ENCODE assay signal across 21 mouse cellular contexts in the genomic region with DNA sequence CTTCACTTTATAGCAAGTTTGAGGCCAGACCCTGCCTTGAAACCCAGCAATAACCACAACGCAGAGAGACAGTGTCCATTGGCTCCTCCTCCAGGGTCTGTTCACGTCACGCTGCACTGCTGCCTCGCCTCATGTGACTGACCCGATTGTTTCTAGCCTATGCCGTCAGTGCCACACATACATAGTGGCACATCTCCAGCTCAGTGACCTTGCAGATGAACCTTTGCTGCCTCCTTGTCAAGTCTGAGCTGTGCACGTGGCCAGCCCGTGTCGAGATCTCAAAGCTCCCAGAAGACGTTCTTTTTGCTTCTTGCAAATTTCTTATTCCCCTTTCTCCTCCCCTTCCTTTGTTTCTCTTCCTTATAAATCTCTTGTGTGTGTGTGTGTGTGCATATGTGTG. TPM values are rescaled to one million over a fixed set of nuclear protein-coding genes. Genes with fewer than 3 reads are reported as not detected.
DNase-seq lines count a peak whose midpoint lies in the region; ATAC-seq and TF ChIP-seq lines count a peak whose summit lies in the region.
"Had no signal": no experiment of that assay in that cellular context is flagged by ENCODE, and none has a peak within 500 bp of the region (broad histone marks: within the 10 kb centered on the region; RNA-seq: fewer than 3 reads in every experiment).

No protein-coding gene starts in this region.

- no peak overlapping the region for H3K9ac ChIP-seq in heart, postnatal 0 days (replicated peaks; ENCODE audit: low read depth, low read length)
- no peak overlapping the region for H3K9ac ChIP-seq in kidney, embryonic 16.5 days (replicated peaks; ENCODE audit: low read length)
- H3K9ac ChIP-seq: embryonic facial prominence, embryonic 12.5 days; midbrain, embryonic 15.5 days had no signal

- peak; percentile 90 for ATAC-seq in heart, postnatal 0 days (ENCODE audit: insufficient read depth, low read depth)
- ATAC-seq in kidney, embryonic 16.5 days (ENCODE audit: low FRiP score, low TSS enrichment): no peak
- ATAC-seq: forebrain, embryonic 14.5 days; midbrain, embryonic 15.5 days had no signal

- no peaks in the 10 kb centered on the region for H3K27me3 ChIP-seq in heart, postnatal 0 days (ENCODE audit: control insufficient read depth, insufficient read depth, low read length)
- H3K27me3 ChIP-seq in heart, embryonic 10.5 days (ENCODE audit: insufficient read depth, poor library complexity, severe bottlenecking): no peaks in the 10 kb centered on the region
- H3K27me3 ChIP-seq in kidney, embryonic 16.5 days (ENCODE audit: insufficient read depth, low read length): no peaks in the 10 kb centered on the region
- H3K27me3 ChIP-seq: embryonic facial prominence, embryonic 12.5 days; midbrain, embryonic 15.5 days had no signal

- no peaks in the 10 kb centered on the region for H3K4me1 ChIP-seq in heart, postnatal 0 days (ENCODE audit: control insufficient read depth, insufficient read depth)
- H3K4me1 ChIP-seq in heart, embryonic 10.5 days: no peaks in the 10 kb centered on the region
- H3K4me1 ChIP-seq in kidney, embryonic 16.5 days (ENCODE audit: insufficient read depth, low read length): peaks cover 8% of the 10 kb centered on the region; the same call in 1 of the 2 replicates
- H3K4me1 ChIP-seq: midbrain, embryonic 15.5 days had no signal

- no peak overlapping the region for H3K4me3 ChIP-seq in heart, postnatal 0 days (ENCODE audit: low read depth, low read length)
- H3K4me3 ChIP-seq in heart, embryonic 10.5 days: no peak overlapping the region
- no peak overlapping the region for H3K4me3 ChIP-seq in kidney, embryonic 16.5 days (ENCODE audit: low read length)
- H3K4me3 ChIP-seq in layer of hippocampus, adult 2 months: no peak overlapping the region
- H3K4me3 ChIP-seq: embryonic facial prominence, embryonic 12.5 days; left cerebral cortex, adult 2 months; limb, embryonic 10.5 days; midbrain, embryonic 15.5 days had no signal

- H3K4me2 ChIP-seq in heart, postnatal 0 days (ENCODE audit: low read depth, low read length): no peak overlapping the region
- no peak overlapping the region for H3K4me2 ChIP-seq in kidney, embryonic 16.5 days (replicated peaks; ENCODE audit: low read depth, low read length)
- H3K4me2 ChIP-seq: embryonic facial prominence, embryonic 12.5 days; midbrain, embryonic 15.5 days had no signal

- TF ChIP-seq CTCF in heart, postnatal 0 days (IDR thresholded peaks at IDR 0.05; ENCODE audit: low read depth): no peak
- TF ChIP-seq CTCF in layer of hippocampus, adult 2 months (conservative IDR thresholded peaks at IDR 0.05): no peak

- no peaks in the 10 kb centered on the region for H3K9me3 ChIP-seq in heart, postnatal 0 days (replicated peaks; ENCODE audit: control insufficient read depth, low read length)
- H3K9me3 ChIP-seq in heart, embryonic 10.5 days: no peaks in the 10 kb centered on the region
- 0 out of 2 replicates have a peak, but pooled peaks cover 3% of the 10 kb centered on the region for H3K9me3 ChIP-seq in kidney, embryonic 16.5 days (ENCODE audit: low read length)
- H3K9me3 ChIP-seq: embryonic facial prominence, embryonic 12.5 days; limb, embryonic 10.5 days; midbrain, embryonic 15.5 days had no signal

- DNase-seq in heart, postnatal 0 days (ENCODE audit: low spot score): peak; percentile 70
- DNase-seq in heart, embryonic 10.5 days (ENCODE audit: low spot score): no peak
- DNase-seq in kidney, postnatal 25 days: peak; percentile 26 to 51
- peak; percentile 75 for DNase-seq in adrenal gland, postnatal 14 days
- DNase-seq in layer of hippocampus, adult 2 months (ENCODE audit: low spot score in 2 of 2): no peak
- no peak for DNase-seq in frontal cortex, postnatal 14 days (ENCODE audit: low spot score in 2 of 2)
- DNase-seq: cerebellum, adult 11 months; cerebellum, postnatal 10 days; gastrocnemius, postnatal 36 days; layer of hippocampus, adult 9-11 months; lung, adult 18-20 months; lung, postnatal 14 days; right cerebral cortex, postnatal 4 days; thymus, adult 2 months had no signal

- no peak overlapping the region; the same call in 1 of the 2 replicates for H3K27ac ChIP-seq in heart, postnatal 0 days (ENCODE audit: low read depth)
- no peak overlapping the region for H3K27ac ChIP-seq in heart, embryonic 10.5 days
- no peak overlapping the region for H3K27ac ChIP-seq in kidney, embryonic 16.5 days (ENCODE audit: low read length)
- H3K27ac ChIP-seq in layer of hippocampus, adult 2 months: no peak overlapping the region
- H3K27ac ChIP-seq: embryonic facial prominence, embryonic 12.5 days; kidney, postnatal 0 days; left cerebral cortex, adult 2 months; limb, embryonic 10.5 days; midbrain, embryonic 15.5 days had no signal

- 37% methylated on average over 10 of the region's 10 CpGs for WGBS in heart, postnatal 0 days
- 75% methylated on average over 10 of the region's 10 CpGs for WGBS in heart, embryonic 10.5 days
- 49% methylated on average over 10 of the region's 10 CpGs for WGBS in kidney, embryonic 16.5 days

- no peak for TF ChIP-seq EP300 in heart, postnatal 0 days (IDR thresholded peaks at IDR 0.05; ENCODE audit: low read depth)

- H3K36me3 ChIP-seq in heart, postnatal 0 days (replicated peaks; ENCODE audit: control insufficient read depth, insufficient read depth, low read length): no peaks in the 10 kb centered on the region
- H3K36me3 ChIP-seq in heart, embryonic 10.5 days: no peaks in the 10 kb centered on the region
- H3K36me3 ChIP-seq in kidney, embryonic 16.5 days (ENCODE audit: insufficient read depth, low read length): no peaks in the 10 kb centered on the region
- H3K36me3 ChIP-seq: embryonic facial prominence, embryonic 12.5 days; limb, embryonic 10.5 days; midbrain, embryonic 15.5 days had no signal

RNA-seq across cellular contexts. Expression of a gene that starts 20.2 kb away (rescaled TPM):
- 84.1 and 115 TPM in 2 replicates for total RNA-seq in heart, postnatal 0 days (2014; rRNA removed; ENCODE audit: low replicate concordance)
- 42.8 and 45.2 TPM in 2 replicates for polyA plus RNA-seq in heart, postnatal 0 days (2015; fragmentation: Nextera tagmentation; extraction: Ambion mirVana)
- 30.9 and 33.1 TPM in 2 replicates for polyA plus RNA-seq in heart, embryonic 10.5 days (2016; fragmentation: Nextera tagmentation; extraction: Ambion mirVana)
- 79.2 and 81.3 TPM in 2 replicates for polyA plus RNA-seq in kidney, embryonic 16.5 days (2015; fragmentation: Nextera tagmentation; extraction: Ambion mirVana)
- total RNA-seq in adrenal gland, postnatal 14 days (2021): 139 and 144 TPM in 2 replicates
- total RNA-seq in layer of hippocampus, adult 2 months (2021): 10 to 100 TPM; 43.7 to 46.1 TPM

Comparison
In these comparisons a context has a peak if more than half of its experiments do, and no peak if none do; other contexts are left out.
1. DNase-seq: peak in heart, postnatal 0 days (single experiment), kidney, postnatal 25 days (2 of 2) and adrenal gland, postnatal 14 days (single experiment); none in heart, embryonic 10.5 days (single experiment), layer of hippocampus, adult 2 months (0 of 2) and frontal cortex, postnatal 14 days (0 of 2).